Mouse (Mus musculus) brain, adult 2 months (tissue): ENCODE results near the gene Tmem135.
A peak's percentile ranks its signal among the peaks of the same experiment; 100 is the strongest.

Experiments used
- DNase-seq: peaks from one replicate; pipeline ENCODE4 v3.0.0; 2011; ENCODE audit warnings: low read depth, low spot score

The Tmem135 gene

DNA sequence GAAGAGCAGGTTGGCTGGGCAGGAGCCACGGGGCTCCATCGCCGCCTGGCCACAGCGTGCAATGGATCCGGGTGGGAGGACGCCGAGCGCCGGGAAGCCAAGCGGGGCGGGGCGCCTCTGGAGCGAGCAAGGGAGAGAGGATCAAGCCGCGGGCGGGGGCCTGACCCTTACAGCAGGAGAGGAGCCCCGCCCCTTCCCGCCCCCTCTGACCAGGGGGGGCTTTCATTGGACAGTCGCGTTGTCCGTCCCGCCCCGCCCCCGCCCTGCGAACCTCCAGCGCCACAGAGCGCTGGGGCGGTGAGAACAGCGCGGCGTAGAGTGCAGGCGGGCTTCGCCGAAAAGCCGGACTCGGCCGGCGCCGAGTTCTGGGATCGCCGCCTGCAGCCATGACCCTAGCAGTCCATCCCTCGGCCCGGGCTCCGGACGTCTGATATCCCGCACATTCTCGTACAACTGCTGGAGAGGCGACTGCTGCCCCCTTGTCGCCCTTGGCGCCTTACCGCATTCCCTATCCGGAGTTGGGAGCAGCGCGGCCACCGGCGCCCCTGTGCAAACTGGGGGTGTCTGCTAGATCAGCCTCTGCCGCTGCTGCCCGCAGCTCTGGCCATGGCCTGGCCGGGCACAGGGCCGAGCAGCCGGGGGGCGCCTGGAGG is at the start of gene Tmem135, which contains the start of gene Fzd4:
Gene Tmem135, minus strand, starts transcription at position 142 of the 653 bp plus-strand sequence.
Gene Fzd4, plus strand, starts transcription at position 275 of the 653 bp plus-strand sequence.
- DNase-seq, result peak; percentile 98

DNA sequence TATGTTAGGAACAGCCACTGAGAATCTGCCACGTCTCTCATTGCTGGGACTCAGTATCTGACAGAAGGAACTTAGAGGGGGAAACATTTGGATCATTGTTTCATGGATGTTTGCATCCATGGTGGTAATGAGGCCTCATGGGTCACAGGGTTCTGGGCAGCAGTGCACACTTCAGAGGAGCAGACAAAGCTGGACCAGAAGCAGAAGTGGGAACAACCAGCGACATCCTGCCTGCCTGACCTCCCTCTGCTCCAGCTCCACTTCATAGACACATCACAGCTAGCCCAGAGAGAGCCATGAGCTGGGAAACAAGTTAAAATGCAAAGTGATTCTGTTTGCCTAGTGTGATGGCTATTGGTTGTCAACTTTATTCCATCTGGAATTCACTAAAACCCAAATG is 46.3 kb upstream of the Tmem135 start:
- DNase-seq, result no peak

DNA sequence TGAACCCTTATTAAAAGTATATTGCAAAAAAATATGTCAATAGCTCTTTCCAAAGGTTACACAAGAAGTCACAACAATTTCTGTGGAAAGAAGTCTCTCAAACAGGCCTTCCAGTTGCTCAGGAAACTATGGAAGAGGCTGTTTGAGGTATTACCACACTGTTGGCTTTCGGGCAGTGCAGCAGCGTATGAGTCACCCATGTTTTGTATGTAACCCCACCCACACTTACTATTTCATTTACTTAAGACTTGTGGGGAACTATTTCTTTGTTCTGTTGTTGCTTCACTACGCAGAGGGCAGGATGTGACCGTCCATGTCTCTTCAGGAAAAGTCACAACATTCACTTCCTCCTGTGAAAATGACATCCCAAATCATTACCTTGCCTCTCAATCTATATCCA is 41.1 kb upstream of the Tmem135 start:
- no peak for DNase-seq

DNA sequence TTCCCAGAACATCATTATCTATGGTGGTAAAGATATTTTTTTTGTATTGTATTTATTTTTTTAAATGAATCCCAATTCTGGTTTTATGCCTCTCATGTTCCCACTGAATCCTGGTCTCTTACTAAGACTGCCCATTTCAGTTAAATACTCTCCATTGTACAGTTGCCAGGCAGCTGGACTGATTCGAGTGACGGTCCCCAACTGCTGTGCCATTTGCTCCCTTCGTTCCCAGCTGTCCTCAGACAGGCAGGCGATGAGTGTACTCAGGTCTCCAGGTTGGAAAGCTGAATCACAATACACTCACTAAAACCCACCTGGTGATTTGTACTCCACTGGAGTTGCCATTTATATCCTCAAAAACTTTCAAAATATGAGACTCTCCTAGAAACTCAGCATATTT is 38.2 kb upstream of the Tmem135 start:
- no peak for DNase-seq

DNA sequence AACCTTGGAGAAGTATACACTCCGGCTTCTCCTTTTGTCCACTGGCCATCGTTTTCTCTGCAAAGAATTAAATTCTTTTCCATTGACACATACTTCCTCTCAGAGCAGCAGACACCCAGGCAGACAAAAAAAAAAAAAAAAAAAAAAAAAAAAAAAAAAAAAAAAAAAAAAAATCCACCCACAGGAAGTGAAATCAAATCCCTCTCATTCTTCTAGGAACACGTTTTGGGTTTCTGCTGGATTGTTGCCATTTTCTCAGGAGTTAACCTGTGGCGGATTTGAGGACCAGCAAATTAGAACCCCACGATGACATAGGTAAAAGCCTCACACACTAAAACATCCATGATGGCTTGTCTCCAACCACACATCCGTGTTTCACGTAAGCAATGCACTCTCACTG is 37.3 kb upstream of the Tmem135 start:
- no peak for DNase-seq

DNA sequence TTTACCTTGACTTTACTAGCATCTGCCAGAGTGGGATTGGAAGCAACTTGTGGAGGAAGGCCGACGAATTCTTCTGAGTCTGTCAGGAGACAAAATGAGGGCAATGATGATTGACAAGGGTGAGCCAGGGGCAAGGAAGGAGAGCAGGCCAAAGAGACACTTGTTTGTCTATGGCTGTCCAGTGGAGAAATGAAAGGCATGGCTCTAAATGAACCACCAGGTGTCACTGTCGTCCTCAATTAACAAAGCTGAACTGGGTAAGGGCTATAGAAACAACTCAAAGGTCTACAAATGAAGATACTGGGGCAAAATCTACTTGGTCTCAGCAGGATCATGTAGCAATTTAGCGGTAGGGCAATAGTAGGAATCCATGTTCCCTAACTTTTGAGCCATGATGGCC is 33.6 kb upstream of the Tmem135 start:
- DNase-seq, result peak; percentile 67

DNA sequence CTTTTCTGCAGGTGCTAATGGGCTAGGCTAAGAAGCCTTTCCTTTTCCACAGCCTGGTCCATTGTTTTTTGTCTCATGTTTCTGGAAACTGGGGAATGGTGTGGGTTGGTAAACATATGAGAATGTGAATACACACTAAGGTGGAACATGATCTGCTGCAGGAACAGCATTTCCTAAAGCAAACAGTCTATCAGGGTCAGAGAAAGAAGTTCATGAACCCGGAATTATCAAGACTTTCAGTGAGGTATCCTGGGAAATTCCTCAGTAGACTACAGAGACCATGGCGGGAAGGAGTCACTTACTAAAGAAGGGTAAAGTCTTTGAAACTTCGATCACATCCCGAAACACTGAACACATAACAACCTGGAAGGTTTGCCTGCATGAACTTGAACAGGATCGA is 32.4 kb upstream of the Tmem135 start:
- no peak for DNase-seq

DNA sequence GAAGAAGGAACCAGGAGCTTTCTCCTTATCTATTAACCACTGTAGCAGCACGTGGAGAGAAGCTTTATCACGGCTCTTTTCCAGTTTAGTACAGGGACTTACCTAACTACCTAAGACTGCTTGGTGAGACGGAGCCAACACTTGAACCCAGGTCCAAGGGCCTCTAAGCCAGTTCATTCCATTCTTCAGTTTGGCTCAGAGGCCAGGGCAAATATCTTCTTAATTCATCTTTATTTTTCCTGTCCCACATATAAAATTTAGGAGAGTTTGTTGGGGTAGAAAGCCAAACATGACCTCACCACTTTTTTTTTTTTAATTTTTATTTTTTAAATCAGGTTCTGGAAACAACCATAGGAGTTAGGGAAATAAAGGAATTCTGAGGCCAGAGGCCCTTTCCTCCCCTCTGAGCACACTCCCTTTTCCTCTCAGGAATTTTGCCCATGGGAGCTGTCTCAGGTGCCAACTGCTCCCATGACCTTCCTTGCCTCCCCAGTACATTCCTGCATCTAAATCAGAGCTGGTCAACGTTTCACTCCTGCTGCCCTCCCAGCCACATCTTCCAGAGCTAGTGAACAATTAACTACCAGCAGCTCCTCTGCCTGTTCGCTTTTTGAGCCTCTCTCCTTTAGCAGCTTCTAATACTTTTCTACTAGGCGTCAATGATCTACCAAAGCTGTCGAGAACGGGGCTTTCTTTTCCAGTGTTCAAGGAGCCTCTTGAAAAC is 30.0 kb upstream of the Tmem135 start:
- no peak for DNase-seq

DNA sequence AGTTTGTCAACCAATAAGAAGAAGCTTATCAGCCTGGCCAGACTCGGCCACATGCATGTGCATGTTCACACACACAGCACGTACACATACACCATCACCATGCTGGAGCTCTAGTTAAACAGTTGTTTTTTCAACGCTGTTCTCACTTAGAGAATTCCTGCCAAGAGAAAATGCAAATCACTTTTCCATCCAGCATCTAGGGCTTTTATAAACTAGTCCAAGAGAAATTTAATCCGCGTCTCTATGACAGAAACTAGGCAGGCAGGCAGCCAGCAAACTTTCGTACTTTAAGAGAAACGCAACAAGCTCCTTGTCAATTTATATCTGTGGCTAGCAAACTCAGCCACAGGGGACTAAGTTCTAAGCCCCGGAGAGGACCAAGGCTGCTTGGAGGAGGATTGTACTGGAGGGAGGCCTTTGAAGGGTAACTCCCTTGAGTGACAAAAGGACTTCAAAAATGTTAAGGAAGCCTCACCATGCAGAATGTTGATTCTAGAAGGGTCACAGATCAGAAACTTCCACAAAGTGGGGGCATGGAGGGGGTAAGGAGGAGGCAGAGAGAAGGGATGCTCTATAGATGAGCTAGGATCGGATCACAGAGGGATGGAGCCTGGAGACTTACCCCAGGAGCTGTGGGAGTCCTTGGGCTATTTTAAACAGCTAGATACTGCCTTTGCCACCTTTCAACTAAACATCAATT is 29.3 kb upstream of the Tmem135 start:
- peak; percentile 61 for DNase-seq

DNA sequence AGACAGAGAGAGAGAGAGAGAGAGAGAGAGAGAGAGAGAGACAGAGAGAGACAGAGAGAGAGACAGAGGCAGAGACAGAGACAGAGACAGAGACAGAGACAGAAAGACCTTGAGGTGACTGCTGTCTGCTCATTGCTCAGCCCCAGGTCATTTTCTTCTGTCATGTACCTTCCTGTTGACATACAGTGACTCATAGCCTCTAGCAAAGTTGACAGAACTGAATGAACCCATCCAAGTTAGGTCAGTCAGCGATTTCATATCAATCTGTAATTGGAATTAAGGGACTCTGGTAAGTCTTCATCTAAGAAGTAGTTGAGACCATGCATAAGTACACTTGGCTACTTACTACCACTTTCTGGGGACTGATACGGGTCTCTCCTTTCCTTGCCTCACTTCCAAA is 27.2 kb upstream of the Tmem135 start:
- DNase-seq, result no peak

DNA sequence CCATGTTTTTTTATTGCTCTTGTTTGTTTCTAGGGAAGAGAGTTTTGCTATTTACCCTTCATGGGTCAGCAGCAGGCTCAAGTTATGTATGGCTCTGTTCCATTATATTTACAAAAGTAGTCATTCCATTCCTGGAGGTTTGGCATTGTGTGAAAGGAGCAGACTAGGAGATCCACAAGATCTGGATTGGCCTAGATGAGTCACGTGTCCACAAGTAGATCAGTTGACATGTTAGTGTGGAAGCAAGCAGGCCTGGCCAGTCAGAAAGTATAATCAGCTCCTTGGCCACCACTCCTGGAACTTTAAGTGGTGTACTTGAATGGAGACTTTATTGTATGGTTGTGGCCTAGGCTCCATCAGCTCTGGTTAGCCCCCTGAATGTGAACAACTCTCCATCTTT is 25.3 kb upstream of the Tmem135 start:
- DNase-seq, result no peak

DNA sequence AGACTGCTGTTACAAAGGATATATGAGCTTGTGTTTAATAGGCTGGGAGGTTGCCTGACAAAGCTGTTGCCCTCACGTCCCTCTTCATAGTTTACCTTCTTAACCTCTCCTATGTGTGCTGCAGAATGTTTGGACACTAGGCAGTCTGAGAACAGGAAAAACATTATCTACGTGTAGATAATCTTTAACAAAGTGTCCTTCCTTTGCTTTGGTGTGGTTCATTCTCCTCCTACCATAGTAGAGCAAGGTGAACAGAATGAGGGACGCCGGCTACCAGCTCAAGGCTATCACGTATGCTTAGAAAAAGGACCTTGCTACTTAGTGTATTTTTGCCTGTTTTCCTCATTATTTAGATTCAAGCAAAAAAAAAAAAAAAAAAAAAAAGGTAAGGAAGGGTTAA is 24.8 kb upstream of the Tmem135 start:
- DNase-seq, result no peak

DNA sequence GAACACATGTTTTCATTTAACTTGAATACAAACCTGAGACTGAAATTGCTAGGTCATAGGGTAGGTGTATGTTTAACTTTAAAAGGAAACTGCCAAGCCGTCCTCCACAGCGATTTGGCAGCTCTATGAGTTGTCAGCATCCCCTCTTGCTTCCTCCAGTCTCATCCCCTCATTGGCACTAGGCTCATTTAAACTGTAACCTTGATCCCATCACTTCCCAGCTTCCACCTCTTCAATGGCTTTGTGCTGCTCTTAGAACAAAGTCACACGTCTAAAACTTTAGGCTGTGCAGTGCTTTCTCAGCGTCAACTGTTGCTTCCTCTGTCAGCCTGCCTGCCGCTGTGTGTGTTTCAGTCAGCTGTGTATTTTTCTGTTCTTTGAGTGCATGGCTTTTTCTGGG is 23.1 kb upstream of the Tmem135 start:
- DNase-seq, result no peak

DNA sequence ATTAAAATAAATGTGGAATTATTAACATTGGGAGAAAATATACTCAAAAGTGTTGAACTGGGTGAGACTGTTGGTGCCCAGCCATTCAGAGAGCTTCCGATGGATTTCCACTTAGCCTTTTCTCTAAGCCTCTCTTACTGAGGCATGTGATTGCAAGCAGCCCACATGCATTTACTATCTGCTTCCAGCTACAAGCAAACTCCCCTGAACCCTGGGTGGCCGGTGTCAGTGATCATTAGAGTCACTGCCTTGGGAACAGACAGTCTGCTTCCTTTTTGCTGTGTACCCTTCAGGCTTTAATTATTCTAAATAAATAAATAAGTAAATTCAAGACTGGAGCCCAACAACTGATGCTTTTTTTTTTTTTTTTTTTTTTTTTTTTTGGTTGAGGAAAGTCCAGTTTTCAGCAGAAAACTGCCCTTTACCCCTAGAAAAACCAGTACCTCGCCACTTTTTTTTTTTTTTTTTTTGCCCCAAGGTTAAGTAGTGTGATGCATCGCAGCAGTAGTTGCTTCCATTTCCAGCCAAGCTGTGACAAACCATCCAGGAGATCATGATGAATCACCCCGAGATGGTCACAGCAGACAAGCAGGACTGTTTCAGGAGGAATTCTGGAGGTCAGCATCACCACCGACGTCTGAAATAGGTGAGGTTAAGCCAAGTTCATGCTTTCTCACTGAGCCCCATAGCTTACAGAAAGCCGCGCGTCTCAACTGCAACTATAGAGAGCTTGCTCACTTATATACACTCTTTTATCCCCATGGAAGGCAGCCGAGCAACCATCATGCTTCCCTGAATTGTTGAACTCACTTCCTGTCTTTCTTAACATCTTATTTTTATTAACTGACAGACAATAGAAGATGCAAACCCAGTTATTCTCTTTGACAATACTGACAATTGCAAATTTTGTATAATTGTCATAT is 22.0 kb upstream of the Tmem135 start:
- DNase-seq, result no peak

DNA sequence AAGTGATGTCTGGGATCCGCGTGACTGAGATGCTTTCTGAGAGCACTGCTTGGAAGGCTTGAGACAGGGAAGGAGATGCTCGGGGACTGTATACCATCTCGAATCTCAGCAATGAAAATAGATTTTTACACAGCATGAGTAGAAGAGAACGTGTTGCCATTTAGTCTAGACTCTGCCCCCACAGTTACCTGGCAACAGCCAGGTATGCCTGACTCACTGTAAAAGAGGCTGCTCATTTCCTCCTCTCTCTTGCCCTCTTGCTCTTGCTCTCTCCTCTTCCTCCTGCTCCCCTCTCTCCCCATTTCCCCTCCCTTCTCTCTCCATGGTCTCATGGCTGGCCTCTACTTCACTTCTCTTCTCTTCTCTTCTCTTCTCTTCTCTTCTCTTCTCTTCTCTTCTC is 20.6 kb upstream of the Tmem135 start:
- no peak for DNase-seq

DNA sequence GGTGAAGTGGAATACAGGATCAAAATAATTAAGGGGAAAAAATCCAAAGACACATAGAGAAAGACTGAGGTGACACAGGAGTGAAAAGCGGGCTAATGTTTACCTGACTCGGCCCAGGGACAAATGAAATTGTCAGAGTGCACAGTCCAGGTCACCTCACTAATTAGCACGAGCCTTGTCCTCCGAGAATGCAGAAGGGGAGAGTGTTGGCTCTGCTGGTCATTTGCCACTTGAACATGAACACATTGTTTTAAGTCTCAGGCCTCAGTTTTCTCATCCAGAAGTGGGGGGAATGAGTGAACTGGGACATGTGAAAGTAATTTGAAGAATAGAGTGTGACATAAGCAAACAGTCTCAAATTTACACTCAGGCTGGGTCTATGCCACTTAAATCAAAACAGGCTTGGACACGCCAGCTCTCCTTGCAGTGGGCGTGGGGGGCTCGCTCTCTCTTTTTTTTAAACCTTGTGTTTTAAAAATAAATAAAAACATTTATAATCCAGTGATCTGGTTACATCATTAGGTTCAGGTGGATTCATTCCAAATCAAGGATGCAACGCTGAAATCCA is 19.8 kb upstream of the Tmem135 start:
- DNase-seq, result no peak

DNA sequence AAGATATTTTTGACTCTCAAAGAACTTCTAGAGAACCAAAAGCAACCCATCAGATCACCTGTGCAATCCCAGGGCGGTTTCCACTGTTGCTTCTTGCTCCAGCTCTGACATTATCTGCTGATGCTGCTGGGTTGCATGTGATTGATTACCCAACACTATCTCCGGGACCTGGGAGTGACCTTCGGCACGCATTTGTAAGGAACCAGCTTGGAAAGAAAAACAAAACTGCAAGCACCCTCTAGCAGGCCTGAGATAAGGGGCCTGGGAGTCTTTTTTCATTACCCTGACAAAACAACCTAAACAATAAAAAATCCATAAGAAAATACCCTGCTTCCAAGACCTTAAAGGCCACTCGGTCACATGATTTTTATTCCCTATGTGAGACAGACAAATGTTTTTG is 19.2 kb upstream of the Tmem135 start:
- DNase-seq, result no peak

DNA sequence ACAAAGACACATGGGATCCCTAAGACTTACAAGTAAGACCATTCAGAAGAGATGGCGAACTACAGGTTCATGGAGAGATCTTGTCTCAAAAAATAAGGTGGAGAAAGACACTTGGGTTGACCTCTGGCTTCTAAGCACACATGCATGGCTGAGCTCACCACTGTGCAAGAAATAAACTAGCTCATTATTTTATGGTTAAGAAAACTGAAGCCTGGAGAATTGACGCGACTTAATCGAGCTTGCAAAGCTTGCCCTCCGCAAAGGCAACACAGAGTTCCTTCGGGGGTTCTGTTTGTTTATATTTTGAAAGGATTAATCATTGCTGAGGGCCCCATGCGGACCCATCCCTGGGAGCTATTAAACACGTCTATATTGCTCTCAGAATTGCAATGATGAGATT is 18.6 kb upstream of the Tmem135 start:
- no peak for DNase-seq

DNA sequence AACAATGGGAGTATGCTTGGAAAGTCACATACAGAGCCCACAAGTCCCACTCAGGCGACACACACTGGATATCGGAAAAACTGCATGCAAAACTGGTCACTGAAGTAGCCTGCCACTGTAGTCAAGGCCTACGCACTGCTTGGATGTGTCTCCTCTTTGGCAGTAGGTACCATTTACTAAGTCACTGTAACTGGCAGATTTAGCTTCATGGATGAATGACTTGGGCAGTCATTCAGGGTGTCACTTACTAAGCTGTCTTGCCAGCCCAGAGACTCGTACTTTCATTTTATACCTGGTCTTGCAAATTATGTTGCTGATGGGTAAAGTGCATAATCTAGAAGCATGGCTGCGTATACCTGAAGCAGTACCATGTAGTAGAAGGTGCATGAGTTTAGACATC is 17.3 kb upstream of the Tmem135 start:
- DNase-seq, result no peak

DNA sequence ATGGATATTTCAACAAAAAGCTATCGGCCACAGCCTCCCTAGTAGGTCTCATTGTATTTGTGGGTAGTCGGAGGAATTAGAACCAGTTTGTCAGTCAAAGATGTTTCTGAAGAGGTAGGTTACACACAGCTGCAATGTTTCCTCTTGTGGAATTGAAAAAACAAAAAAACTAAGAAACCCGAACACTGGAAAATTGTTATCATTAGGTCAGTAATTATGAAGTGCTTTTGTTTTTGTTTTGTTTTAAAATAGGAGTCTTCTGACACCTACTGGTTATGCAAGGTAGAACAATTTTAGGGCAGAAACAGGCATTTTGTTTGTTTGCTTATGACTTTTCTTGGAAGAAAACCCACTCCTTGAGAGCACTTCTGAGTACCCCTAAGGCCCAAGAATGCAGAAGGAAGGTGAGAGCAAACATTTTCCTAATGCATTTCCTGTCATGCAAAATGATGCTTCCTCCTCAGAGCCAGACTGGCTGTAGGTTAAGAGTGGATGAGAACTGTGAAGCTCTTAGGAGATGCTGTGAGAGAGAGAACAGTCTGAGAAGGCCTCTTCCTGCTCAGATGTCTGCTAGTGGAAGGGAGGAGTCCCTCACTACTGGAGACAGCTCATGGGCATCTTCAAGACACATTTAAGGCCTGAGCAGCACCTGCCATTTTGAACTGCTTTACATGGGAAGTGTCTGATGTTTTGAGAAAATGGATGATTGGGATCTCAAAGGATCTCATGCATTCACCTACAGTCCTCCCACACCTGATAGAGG is 15.1 kb upstream of the Tmem135 start:
- DNase-seq, result peak; percentile 42
